Mouse (Mus musculus) midbrain, embryonic 16.5 days (tissue): Measurements from ENCODE around the gene Osbpl9. TPM values are rescaled to one million over a fixed set of nuclear protein-coding genes. Genes with fewer than 3 reads are reported as not detected.

Experiments
- ATAC-seq: fragments of 200-750 bp; cut with Nextera tagmentation; 2 replicates; pipeline ENCODE4 v1.8.0; 2017; ENCODE audit warnings: moderate TSS enrichment
- H3K27ac ChIP-seq: fragments of 300-500 bp; sonication (generic); 2 replicates; pipeline ENCODE4 v1.5.1; 2014; ENCODE audit warnings: mild to moderate bottlenecking, low read length, mixed read lengths
- H3K27me3 ChIP-seq: fragments of 300-500 bp; sonication (generic); 2 replicates; pipeline ENCODE4 v1.6.1; 2014; ENCODE audit warnings: low read depth, low read length, mixed read lengths; ENCODE audit not compliant: control insufficient read depth, insufficient read depth
- H3K36me3 ChIP-seq: fragments of 300-500 bp; sonication (generic); 2 replicates; pipeline ENCODE4 v1.6.1; 2014; ENCODE audit warnings: mild to moderate bottlenecking, low read length, moderate library complexity, mixed read lengths; ENCODE audit not compliant: control insufficient read depth, insufficient read depth
- H3K4me1 ChIP-seq: fragments of 300-500 bp; sonication (generic); 2 replicates; pipeline ENCODE4 v1.6.1; 2014; ENCODE audit warnings: mild to moderate bottlenecking, low read length, mixed read lengths; ENCODE audit not compliant: control insufficient read depth, insufficient read depth
- H3K4me2 ChIP-seq: fragments of 300-500 bp; sonication (generic); 2 replicates; pipeline ENCODE4 v1.6.1; 2014; ENCODE audit warnings: mild to moderate bottlenecking, low read length, mixed read lengths
- H3K4me3 ChIP-seq: fragments of 300-500 bp; sonication (generic); 2 replicates; pipeline ENCODE4 v1.5.1; 2014; ENCODE audit warnings: low read depth, mild to moderate bottlenecking, low read length, moderate library complexity, mixed read lengths
- H3K9ac ChIP-seq: fragments of 300-500 bp; sonication (generic); 2 replicates; pipeline ENCODE4 v1.6.1; 2014; ENCODE audit warnings: low read depth, low read length, mixed read lengths
- H3K9me3 ChIP-seq: fragments of 300-500 bp; sonication (generic); replicated peaks from 2 replicates; pipeline ENCODE4 v1.6.1; 2014; ENCODE audit warnings: mild to moderate bottlenecking, low read length, mixed read lengths; ENCODE audit not compliant: control insufficient read depth, poor library complexity, severe bottlenecking
- WGBS: fragments of 180-500 bp; shearing (Covaris S2); extraction: QIAGEN DNeasy Blood & Tissue Kit; methylation state at CpG from one replicate; pipeline ENCODE4 v1.1.7; 2014; 5-methylcytosine and 5-hydroxymethylcytosine counted together
- polyA plus RNA-seq: library from polyadenylated mRNA; unstranded; fragments of >200 nt; fragmentation: Nextera tagmentation; extraction: Ambion mirVana; gene quantifications from 2 replicates; pipeline ENCODE4 v1.2.1, GENCODE M21; 2015

Gene Osbpl9
- polyA plus RNA-seq, 1 experiment from 2014 or later = 73.2 TPM

DNA sequence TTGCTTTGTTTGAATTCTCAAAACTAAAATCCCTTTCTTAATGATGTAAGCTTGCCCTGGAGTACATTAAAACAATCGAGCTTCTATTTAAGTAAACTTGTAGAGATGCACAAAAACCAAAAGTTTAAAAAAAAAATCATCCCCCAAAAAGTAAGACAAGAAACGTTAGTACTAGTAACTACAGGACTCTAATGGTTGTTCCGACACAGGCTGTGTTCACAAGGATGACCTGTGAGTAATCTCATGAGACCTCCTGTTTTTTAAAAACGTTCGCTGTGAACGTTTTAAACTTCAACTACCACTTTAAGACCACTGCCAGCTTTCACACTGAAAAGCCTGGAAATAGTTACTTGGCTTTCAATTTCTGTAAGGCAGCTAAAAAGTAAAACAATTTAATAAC is 85.1 kb downstream of the Osbpl9 start:
- Histone ChIP-seq H3K9me3 (no peaks in the 10 kb centered on the region), H3K9ac (no peak overlapping the region), H3K36me3 (no peaks in the 10 kb centered on the region), H3K4me3 (no peak overlapping the region), H3K27ac (no peak overlapping the region), H3K4me2 (peak overlapping the region; percentile 79), H3K27me3 (no peaks in the 10 kb centered on the region), H3K4me1 (peaks cover 13% of the 10 kb centered on the region)
- ATAC-seq = no peak
- 54% methylated on average over 6 of the region's 6 CpGs for WGBS

DNA sequence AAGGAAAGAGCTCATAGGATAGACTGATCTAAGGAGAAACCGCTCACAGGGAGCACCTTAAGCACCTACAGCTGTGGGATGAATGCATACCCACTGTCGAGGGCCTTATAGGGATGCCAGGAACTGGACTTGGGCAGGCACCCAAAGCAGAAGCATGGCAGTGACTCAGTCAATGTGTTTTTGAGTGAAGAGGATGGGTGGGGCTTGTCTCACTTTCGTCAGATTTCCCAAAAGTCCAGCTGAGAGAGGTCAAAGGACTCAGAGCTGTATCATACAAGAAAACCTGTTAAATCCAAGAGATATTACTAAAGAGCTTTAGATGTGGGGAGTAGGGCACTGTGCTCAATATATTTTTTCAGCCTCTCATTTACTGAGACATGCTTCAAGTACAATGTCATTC is 85.6 kb downstream of the Osbpl9 start:
- ATAC-seq = no peak
- no peaks in the 10 kb centered on the region for H3K27me3 ChIP-seq
- H3K4me3 ChIP-seq = no peak overlapping the region
- no peak overlapping the region for H3K4me2 ChIP-seq
- WGBS = 73% methylated on average over 3 of the region's 3 CpGs
- no peaks in the 10 kb centered on the region for H3K9me3 ChIP-seq
- H3K27ac ChIP-seq = no peak overlapping the region
- H3K4me1 ChIP-seq = peaks cover 13% of the 10 kb centered on the region
- H3K36me3 ChIP-seq = no peaks in the 10 kb centered on the region
- no peak overlapping the region for H3K9ac ChIP-seq

GRCm38 (mm10) chr4:109115742-109116141 is 86.3 kb downstream of the Osbpl9 start:
- no peaks in the 10 kb centered on the region for H3K9me3 ChIP-seq
- 75% methylated on average over 1 of the region's 1 CpGs for WGBS
- ATAC-seq = no peak
- H3K4me2 ChIP-seq = no peak overlapping the region
- no peak overlapping the region for H3K9ac ChIP-seq
- H3K4me1 ChIP-seq = peaks cover 13% of the 10 kb centered on the region
- H3K27me3 ChIP-seq = no peaks in the 10 kb centered on the region
- no peaks in the 10 kb centered on the region for H3K36me3 ChIP-seq
- H3K27ac ChIP-seq = no peak overlapping the region
- H3K4me3 ChIP-seq = no peak overlapping the region

- peaks cover 13% of the 10 kb centered on the region for H3K4me1 ChIP-seq
- WGBS = 96% methylated on average over 1 of the region's 1 CpGs
- ATAC-seq = no peak
These were observed 87.8 kb downstream of the Osbpl9 start for GRCm38 (mm10) chr4:109114308-109114707.

GRCm38 (mm10) chr4:109112915-109113505 is 89.1 kb downstream of the Osbpl9 start:
- H3K4me3 ChIP-seq = no peak overlapping the region
- ATAC-seq = no peak
- H3K9me3 ChIP-seq = no peaks in the 10 kb centered on the region
- H3K36me3 ChIP-seq = no peaks in the 10 kb centered on the region
- no peaks in the 10 kb centered on the region for H3K27me3 ChIP-seq
- no peak overlapping the region for H3K9ac ChIP-seq
- no peak overlapping the region for H3K4me2 ChIP-seq
- 20% methylated on average over 7 of the region's 7 CpGs for WGBS
- peaks cover 8% of the 10 kb centered on the region for H3K4me1 ChIP-seq
- H3K27ac ChIP-seq = no peak overlapping the region

More at GRCm38 (mm10) chr4:109114308-109114707, 87.8 kb downstream of the Osbpl9 start:
- no peak overlapping the region for H3K4me2 ChIP-seq
- H3K9ac ChIP-seq = no peak overlapping the region
- H3K9me3 ChIP-seq = no peaks in the 10 kb centered on the region
- no peak overlapping the region for H3K27ac ChIP-seq
- no peaks in the 10 kb centered on the region for H3K27me3 ChIP-seq
- no peak overlapping the region for H3K4me3 ChIP-seq
- no peaks in the 10 kb centered on the region for H3K36me3 ChIP-seq

DNA sequence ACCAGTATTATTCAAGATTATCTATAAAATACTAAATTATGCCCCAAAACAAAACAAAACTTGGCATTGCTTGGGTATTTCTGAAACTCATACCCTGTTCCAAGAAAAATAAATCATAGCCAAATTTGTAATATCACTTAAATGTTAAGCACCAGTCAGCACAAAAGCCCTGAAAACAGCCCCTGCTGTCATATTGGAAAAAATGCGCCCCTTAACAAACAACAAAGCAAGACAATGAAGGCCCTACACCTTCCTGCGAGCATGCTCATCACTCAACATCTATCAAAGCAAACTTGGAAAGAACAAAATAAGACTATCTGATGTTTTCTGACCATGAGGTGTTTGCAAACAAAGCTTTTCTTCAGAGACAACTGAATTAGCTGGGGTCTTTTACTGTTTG is 91.1 kb downstream of the Osbpl9 start:
- ATAC-seq = no peak
- no peaks in the 10 kb centered on the region for H3K36me3 ChIP-seq
- no peak overlapping the region for H3K9ac ChIP-seq

DNA sequence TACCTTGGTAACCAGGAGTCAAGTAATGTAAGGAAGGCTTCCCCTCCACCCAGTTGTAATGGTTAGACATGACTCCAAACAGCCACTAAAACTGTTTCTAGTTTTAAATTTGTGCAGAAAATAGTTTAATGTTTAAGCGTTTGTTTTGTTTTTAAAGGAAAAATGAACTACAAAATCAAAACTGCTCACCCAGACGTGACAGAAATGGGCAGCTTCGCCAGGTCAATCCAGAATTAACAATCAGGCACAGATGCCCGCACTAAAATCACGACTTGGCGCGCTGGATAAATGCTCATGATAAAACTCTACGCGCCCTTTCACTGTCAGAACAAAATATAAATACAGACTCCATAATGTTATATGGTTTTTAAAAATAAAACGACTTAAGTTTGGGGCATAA is 92.4 kb downstream of the Osbpl9 start:
- ATAC-seq = no peak
- Histone ChIP-seq H3K4me2 (no peak overlapping the region), H3K27me3 (no peaks in the 10 kb centered on the region), H3K9me3 (no peaks in the 10 kb centered on the region), H3K9ac (no peak overlapping the region), H3K27ac (no peak overlapping the region), H3K4me1 (no peaks in the 10 kb centered on the region), H3K4me3 (no peak overlapping the region), H3K36me3 (no peaks in the 10 kb centered on the region)
- WGBS = 93% methylated on average over 10 of the region's 10 CpGs

More for the DNA sequence above, 91.1 kb downstream of the Osbpl9 start:
- H3K4me3 ChIP-seq = no peak overlapping the region
- no peaks in the 10 kb centered on the region for H3K27me3 ChIP-seq
- H3K4me2 ChIP-seq = no peak overlapping the region
- 91% methylated on average over 2 of the region's 2 CpGs for WGBS
- no peaks in the 10 kb centered on the region for H3K4me1 ChIP-seq
- H3K9me3 ChIP-seq = no peaks in the 10 kb centered on the region
- no peak overlapping the region for H3K27ac ChIP-seq

- H3K27ac ChIP-seq = no peak overlapping the region
- H3K36me3 ChIP-seq = no peaks in the 10 kb centered on the region
- H3K9ac ChIP-seq = no peak overlapping the region
- no peak overlapping the region for H3K4me2 ChIP-seq
- H3K4me1 ChIP-seq = no peaks in the 10 kb centered on the region
- H3K27me3 ChIP-seq = no peaks in the 10 kb centered on the region
- 88% methylated on average over 6 of the region's 6 CpGs for WGBS
- ATAC-seq = no peak
- H3K4me3 ChIP-seq = no peak overlapping the region
- no peaks in the 10 kb centered on the region for H3K9me3 ChIP-seq
These were observed 93.1 kb downstream of the Osbpl9 start for GRCm38 (mm10) chr4:109109012-109109411.

- H3K27ac ChIP-seq = no peak overlapping the region
- no peaks in the 10 kb centered on the region for H3K9me3 ChIP-seq
- no peak overlapping the region for H3K4me3 ChIP-seq
- no peaks in the 10 kb centered on the region for H3K36me3 ChIP-seq
- no peak overlapping the region for H3K4me2 ChIP-seq
- no peak for ATAC-seq
- H3K9ac ChIP-seq = no peak overlapping the region
- H3K4me1 ChIP-seq = no peaks in the 10 kb centered on the region
- H3K27me3 ChIP-seq = no peaks in the 10 kb centered on the region
These were observed 95.5 kb downstream of the Osbpl9 start for GRCm38 (mm10) chr4:109106594-109106993.
